Mouse (Mus musculus) erythroblast, embryonic 14.5 days (primary cell): Measurements from ENCODE around the gene Tbc1d22b. TPM values are rescaled to one million over a fixed set of nuclear protein-coding genes. Genes with fewer than 3 reads are reported as not detected.

ENCODE experiments used
- H3K27me3 ChIP-seq: 2 replicates; pipeline ENCODE4 v1.6.1; 2012; ENCODE audit warnings: inconsistent platforms; ENCODE audit not compliant: control insufficient read depth
- H3K36me3 ChIP-seq: 2 replicates; pipeline ENCODE4 v1.6.1; 2012; ENCODE audit warnings: mild to moderate bottlenecking, inconsistent platforms; ENCODE audit not compliant: control insufficient read depth
- H3K4me1 ChIP-seq: 2 replicates; pipeline ENCODE4 v1.6.1; 2012; ENCODE audit warnings: inconsistent platforms; ENCODE audit not compliant: control insufficient read depth
- H3K4me3 ChIP-seq: replicated peaks from 2 replicates; pipeline ENCODE3; 2012; ENCODE audit warnings: moderate library complexity, mild to moderate bottlenecking, inconsistent platforms
- H3K9me3 ChIP-seq: 2 replicates; pipeline ENCODE4 v1.6.1; 2012; ENCODE audit warnings: low read length, inconsistent platforms, mixed read lengths; ENCODE audit not compliant: control insufficient read depth
- GATA1 ChIP-seq: IDR thresholded peaks from 2 replicates; pipeline ENCODE4 v1.6.1; 2012; ENCODE audit warnings: low read length, inconsistent platforms, mixed read lengths
- TAL1 ChIP-seq: IDR thresholded peaks from 3 replicates; pipeline ENCODE4 v1.6.1; 2012; ENCODE audit warnings: low read length, inconsistent platforms, mixed read lengths
- polyA plus RNA-seq: library from polyadenylated mRNA; stranded (reverse); fragments of >175 nt; gene quantifications from 2 replicates; pipeline ENCODE4 v1.2.3, GENCODE M21; 2012

The Tbc1d22b gene
- polyA plus RNA-seq, 1 experiment: 0.99 TPM

- no peaks in the 10 kb centered on the region for H3K27me3 ChIP-seq
- TF ChIP-seq GATA1 (no peak), TAL1 (no peak)
- H3K36me3 ChIP-seq: no peaks in the 10 kb centered on the region
- no peaks in the 10 kb centered on the region for H3K4me1 ChIP-seq
- H3K4me3 ChIP-seq: no peak overlapping the region
- peaks cover 5% of the 10 kb centered on the region; the same call in 1 of the 2 replicates for H3K9me3 ChIP-seq
Observed at GRCm38 (mm10) chr17:29531757-29532384, 17.7 kb upstream of the Tbc1d22b start.

DNA sequence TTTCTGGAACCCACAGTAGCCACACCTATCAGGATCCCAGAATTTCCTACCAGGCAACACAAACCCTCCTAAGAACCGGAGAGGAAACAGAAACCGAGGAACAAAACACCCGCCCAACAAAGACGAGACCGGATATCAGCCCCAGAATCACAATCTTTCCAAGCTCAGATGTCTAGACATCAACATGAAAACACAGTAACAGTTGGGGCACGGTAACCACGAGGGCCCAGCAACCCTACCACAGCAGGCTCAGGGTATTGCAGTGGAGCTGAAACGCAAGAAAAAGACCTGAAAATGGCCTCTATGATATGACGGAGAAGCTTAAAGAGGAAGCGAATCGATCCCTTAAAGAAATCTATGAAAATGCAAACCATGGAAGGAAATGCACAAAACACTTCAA, 15.7 kb upstream of the Tbc1d22b start:
- no peak for TF ChIP-seq GATA1
- TF ChIP-seq TAL1: no peak
- H3K9me3 ChIP-seq: peaks cover 5% of the 10 kb centered on the region; the same call in 1 of the 2 replicates
- H3K27me3 ChIP-seq: no peaks in the 10 kb centered on the region
- no peaks in the 10 kb centered on the region for H3K36me3 ChIP-seq
- no peak overlapping the region for H3K4me3 ChIP-seq
- H3K4me1 ChIP-seq: no peaks in the 10 kb centered on the region

DNA sequence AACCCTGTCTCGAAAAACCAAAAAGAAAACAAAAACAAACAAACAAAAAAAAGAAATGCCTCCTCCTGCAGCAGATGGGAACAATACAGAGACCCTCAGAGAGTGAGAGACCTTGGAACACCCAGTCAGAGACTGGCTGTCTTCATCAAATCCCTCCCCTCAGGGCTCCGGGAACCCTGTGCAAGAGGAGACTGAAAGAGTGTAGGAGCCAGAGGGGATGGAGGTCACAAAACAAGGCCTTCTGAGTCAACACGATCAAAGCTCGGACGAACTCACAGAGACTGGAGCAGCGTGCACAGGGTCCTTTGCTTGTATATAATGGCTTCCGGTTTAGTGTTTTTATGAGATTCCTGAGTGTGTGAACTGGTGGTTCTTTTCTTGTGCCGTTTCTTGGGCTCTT, 9.2 kb upstream of the Tbc1d22b start:
- peaks cover 2% of the 10 kb centered on the region; the same call in 1 of the 2 replicates for H3K9me3 ChIP-seq
- TF ChIP-seq TAL1 (no peak), GATA1 (no peak)
- no peaks in the 10 kb centered on the region for H3K27me3 ChIP-seq
- no peaks in the 10 kb centered on the region for H3K36me3 ChIP-seq
- H3K4me3 ChIP-seq: no peak overlapping the region
- H3K4me1 ChIP-seq: no peaks in the 10 kb centered on the region

DNA sequence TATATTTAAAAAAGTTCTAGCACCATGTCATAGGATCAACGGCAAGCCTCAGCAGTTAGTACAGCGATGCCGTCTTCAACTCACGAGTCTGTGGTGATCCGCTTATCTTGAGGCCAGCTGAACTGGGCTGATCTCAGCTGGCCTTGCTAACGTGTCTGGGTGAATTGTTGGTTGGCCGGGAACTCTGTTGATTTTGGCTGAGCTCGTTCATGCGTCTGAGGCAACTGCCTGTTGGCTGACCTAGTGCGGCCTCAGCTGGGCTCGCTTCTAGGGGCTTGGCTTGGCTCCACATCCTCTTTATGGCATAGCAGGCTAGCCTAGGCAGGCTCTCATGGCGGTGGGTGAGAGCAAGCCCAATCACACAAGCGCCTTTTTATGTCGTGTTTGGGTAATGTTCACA, 8.2 kb upstream of the Tbc1d22b start:
- TF ChIP-seq TAL1 (no peak), GATA1 (no peak)
- no peaks in the 10 kb centered on the region for H3K36me3 ChIP-seq
- H3K27me3 ChIP-seq: no peaks in the 10 kb centered on the region
- H3K4me1 ChIP-seq: no peaks in the 10 kb centered on the region
- H3K9me3 ChIP-seq: peaks cover 3% of the 10 kb centered on the region
- no peak overlapping the region for H3K4me3 ChIP-seq

- H3K4me3 ChIP-seq: no peak overlapping the region
- H3K36me3 ChIP-seq: no peaks in the 10 kb centered on the region
- no peaks in the 10 kb centered on the region; the same call in 1 of the 2 replicates for H3K27me3 ChIP-seq
- peaks cover 3% of the 10 kb centered on the region for H3K9me3 ChIP-seq
- no peaks in the 10 kb centered on the region for H3K4me1 ChIP-seq
- TF ChIP-seq TAL1 (no peak), GATA1 (no peak)
Observed at GRCm38 (mm10) chr17:29542831-29543690, 6.5 kb upstream of the Tbc1d22b start.

DNA sequence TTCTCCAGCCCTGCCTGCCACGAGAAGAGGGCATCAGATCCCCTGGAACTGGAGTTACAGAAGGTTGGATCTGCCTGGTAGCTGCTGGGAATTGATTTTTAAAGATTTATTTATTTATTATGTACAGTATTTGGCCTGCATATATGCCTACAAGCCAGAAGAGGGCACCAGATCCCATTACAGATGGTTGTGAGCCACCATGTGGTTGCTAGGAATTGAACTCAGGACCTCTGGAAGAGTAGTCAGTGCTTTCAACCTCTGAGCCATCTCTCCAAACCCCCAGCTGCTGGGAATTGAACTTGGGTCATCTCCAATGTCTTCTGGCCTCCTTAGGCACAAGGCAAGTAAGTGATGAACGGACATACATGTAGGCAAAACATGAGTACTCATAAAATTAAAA, 5.5 kb upstream of the Tbc1d22b start:
- Histone ChIP-seq H3K4me3 (no peak overlapping the region), H3K36me3 (no peaks in the 10 kb centered on the region), H3K4me1 (peaks cover 2% of the 10 kb centered on the region), H3K9me3 (peaks cover 3% of the 10 kb centered on the region), H3K27me3 (peaks cover 2% of the 10 kb centered on the region; the same call in 1 of the 2 replicates)
- TF ChIP-seq GATA1: no peak
- no peak for TF ChIP-seq TAL1

DNA sequence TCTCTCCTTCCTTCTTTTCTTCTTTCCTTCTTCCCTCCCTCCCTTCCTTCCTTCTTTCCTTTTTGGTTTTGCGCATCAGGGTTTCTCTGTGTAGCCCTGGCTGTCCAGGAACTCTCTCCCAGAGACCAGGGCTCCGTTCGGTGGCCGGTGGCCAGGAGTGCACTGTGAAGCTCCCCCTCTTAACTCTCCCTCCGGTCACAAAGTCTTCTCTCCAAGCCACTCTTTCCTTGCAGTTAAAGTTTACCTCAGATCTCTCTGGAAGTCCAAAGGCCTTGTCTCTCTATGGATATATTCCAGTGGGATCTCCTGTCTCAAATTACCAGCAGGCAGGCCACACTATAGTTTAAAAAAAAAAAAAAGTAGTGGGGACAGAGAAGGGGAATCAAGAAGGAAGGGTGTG, 4.3 kb upstream of the Tbc1d22b start:
- no peaks in the 10 kb centered on the region for H3K36me3 ChIP-seq
- no peak overlapping the region for H3K4me3 ChIP-seq
- peaks cover 3% of the 10 kb centered on the region for H3K9me3 ChIP-seq
- peaks cover 2% of the 10 kb centered on the region; the same call in 1 of the 2 replicates for H3K27me3 ChIP-seq
- H3K4me1 ChIP-seq: peaks cover 13% of the 10 kb centered on the region
- TF ChIP-seq TAL1: no peak
- TF ChIP-seq GATA1: no peak

- no peak overlapping the region for H3K4me3 ChIP-seq
- H3K27me3 ChIP-seq: peaks cover 2% of the 10 kb centered on the region; the same call in 1 of the 2 replicates
- H3K9me3 ChIP-seq: peaks cover 3% of the 10 kb centered on the region
- peaks cover 30% of the 10 kb centered on the region for H3K4me1 ChIP-seq
- no peaks in the 10 kb centered on the region for H3K36me3 ChIP-seq
- TF ChIP-seq GATA1 (no peak), TAL1 (no peak)
Observed at GRCm38 (mm10) chr17:29548494-29548893, 1.1 kb upstream of the Tbc1d22b start.

- Histone ChIP-seq H3K4me3 (no peak overlapping the region), H3K36me3 (no peaks in the 10 kb centered on the region), H3K27me3 (peaks cover 2% of the 10 kb centered on the region; the same call in 1 of the 2 replicates), H3K4me1 (peaks cover 30% of the 10 kb centered on the region), H3K9me3 (peaks cover 3% of the 10 kb centered on the region)
- TF ChIP-seq TAL1 (no peak), GATA1 (no peak)
Observed at GRCm38 (mm10) chr17:29548994-29549393, 591 bp upstream of the Tbc1d22b start.
